Mouse (Mus musculus) 3134 (cell line): ENCODE measurements around the gene C77080.
A peak's percentile ranks its signal among the peaks of the same experiment; 100 is the strongest.

ENCODE experiments used
- DNase-seq: peaks from one replicate; pipeline ENCODE4 v3.0.0-alpha.2; 2011; ENCODE audit warnings: low spot score; ENCODE audit not compliant: insufficient read length; ENCODE audit errors: extremely low read depth

Gene C77080

GRCm38 (mm10) chr4:129268698-129269097, 7.5 kb upstream of the C77080 start:
- no peak for DNase-seq

GRCm38 (mm10) chr4:129266821-129267220, 5.6 kb upstream of the C77080 start:
- no peak for DNase-seq

GRCm38 (mm10) chr4:129266191-129266590, 5.0 kb upstream of the C77080 start:
- no peak for DNase-seq

GRCm38 (mm10) chr4:129263225-129264021, 2.2 kb upstream of the C77080 start:
- DNase-seq = peak; percentile 91

- no peak for DNase-seq
Observed at GRCm38 (mm10) chr4:129260678-129261077, 526 bp downstream of the C77080 start.

- peak; percentile 78 for DNase-seq
Observed at GRCm38 (mm10) chr4:129259101-129259500, 2.1 kb downstream of the C77080 start.

- no peak for DNase-seq
Observed at GRCm38 (mm10) chr4:129256450-129257380, 4.5 kb downstream of the C77080 start.

DNA sequence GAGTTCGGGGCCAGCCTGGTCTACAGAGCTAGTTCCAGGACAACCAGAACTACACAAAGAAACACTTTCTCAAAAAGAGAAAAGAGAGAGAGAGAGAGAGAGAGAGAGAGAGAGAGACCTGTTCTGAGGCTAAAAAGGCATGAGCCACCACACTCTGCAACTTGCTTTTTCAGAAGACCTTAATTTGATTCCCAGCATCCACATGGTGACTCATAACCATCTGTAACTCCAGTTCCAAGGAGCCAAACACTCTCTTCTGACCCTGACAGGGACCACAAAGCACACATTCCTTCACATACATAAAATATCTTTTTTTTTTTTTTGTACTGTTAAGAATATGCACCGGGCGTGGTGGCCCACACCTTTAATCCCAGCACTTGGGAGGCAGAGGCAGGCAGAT, 6.6 kb downstream of the C77080 start:
- DNase-seq = no peak

DNA sequence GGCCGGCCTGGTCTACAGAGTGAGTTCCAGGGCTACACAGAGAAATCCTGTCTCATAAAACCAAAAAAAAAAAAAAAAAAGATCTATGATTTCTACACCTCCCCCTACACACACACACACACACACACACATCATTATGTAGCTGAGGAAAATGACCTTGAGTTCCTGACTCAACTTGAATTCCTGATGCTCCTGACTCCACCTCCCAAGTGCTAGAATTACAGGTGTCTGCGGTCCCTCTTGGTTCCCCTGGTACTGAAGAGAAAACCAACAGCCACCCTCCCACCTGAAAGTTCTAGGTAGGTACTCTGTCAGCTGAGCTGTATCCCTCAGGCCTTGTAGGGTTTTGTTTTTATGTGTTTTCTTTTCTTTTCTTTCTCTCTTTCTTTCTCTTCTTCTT, 8.7 kb downstream of the C77080 start:
- no peak for DNase-seq

GRCm38 (mm10) chr4:129251482-129252125, 9.6 kb downstream of the C77080 start:
- DNase-seq = no peak

DNA sequence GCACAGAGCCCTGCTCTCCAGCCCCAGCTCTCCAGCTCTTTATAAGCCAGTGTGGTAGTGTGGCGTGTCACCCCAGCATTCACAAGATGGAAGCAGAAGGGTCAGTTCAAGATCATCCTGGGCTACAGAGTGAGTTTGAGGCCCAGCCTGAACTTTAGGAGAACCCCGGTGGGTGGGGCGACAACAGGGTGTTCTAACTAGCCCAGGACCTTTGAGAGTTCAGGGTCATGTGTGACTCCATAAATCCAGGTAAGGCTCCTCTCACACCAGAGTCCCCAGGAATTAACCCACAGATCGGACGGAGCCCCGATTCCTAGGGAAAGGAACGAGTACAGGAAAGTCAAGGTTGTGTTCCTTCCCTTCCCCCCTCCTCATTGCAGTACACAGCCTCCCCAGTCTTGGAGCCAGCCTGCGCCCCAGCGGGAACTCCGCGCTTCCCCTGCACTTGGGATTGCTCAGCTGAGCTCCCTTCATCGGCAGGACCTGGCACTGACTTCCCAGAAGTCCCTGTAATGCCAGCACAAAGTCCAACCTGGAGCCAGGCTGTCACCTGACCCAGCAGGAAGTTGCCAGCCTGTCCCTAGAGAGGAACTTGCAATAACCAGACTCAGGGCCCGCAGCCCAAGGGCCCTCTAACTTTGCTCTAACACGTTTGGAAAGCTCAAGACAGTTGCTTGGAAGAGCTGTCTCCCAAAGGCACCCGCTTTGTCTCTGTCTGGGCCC, 10.3 kb downstream of the C77080 start:
- DNase-seq = no peak

DNA sequence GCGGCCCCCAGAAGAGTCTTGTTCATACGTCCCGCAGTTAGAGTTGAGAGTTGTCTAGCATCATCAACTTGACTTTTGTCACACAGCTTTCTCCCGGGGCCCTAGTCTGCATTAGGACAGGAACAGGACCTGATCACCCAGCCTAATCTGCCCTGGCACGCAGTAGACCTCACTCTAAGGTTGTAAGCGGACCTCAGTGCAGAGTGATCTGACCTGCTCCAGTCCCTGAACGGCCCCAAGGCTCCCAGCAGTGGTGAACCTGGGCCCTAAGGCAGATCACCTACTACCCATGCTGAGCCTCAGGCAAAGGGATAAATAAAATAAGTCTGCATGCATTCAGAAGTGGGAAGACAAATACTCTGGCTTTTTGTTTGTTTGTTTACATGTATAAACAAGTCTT, 11.9 kb downstream of the C77080 start:
- DNase-seq = no peak

- DNase-seq = no peak
Observed at GRCm38 (mm10) chr4:129248243-129248767, 12.9 kb downstream of the C77080 start.

- no peak for DNase-seq
Observed at GRCm38 (mm10) chr4:129247381-129248242, 13.6 kb downstream of the C77080 start.

- no peak for DNase-seq
Observed at GRCm38 (mm10) chr4:129246360-129247301, 14.6 kb downstream of the C77080 start.

GRCm38 (mm10) chr4:129244802-129245201, 16.4 kb downstream of the C77080 start:
- no peak for DNase-seq

DNA sequence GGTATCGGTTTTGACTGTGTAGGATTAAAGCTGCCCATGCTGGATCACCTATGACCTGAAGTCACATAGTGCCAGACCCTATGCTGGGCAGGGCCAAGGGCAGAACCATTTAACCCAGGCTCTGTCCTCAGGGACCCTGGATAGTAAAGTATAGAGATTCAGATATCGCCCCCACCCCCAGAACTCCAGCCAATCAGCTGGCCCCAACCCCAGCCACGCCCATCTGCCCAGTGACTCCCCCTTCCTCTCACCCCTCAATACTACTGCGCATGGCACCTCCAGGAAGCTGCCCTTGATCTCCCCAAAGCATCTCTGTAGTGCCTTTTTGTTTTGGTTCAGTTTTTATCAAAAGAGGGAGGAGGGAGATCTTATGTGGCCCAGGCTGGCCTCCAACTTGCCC, 18.4 kb downstream of the C77080 start:
- DNase-seq = no peak

DNA sequence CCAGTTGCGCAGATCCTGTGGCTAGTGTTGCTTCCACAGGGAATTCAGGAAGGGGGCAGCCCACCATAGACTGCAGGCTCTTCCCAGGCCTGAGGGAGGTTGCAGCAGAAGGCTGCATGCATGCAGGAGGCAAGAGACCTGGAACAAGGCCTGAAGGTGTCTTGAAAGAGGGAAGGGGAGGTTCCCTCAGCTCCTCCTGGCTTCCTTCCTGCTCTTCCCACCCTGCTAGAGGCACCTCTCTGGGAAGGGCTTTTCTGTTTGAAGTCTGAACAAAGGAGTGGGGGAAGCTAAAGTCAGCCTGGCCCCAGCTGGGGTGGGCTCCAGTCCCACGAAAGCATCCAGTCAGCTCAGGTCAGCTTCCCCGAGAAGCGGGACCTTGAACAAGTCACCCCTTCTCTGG, 18.9 kb downstream of the C77080 start:
- no peak for DNase-seq
